Mouse (Mus musculus): ENCODE data around the gene Hoxc8.

Hoxc8 gene

GRCm38 (mm10) chr15:102990461-102991397 lies at the start of gene Hoxc8:
Gene Hoxc8 (plus strand): TSS chr15:102990607.
- no peak for DNase-seq (ENCODE audit: low spot score)

GRCm38 (mm10) chr15:102942739-102943467 lies 47.5 kb upstream of the Hoxc8 start:
- DNase-seq (ENCODE audit: low spot score): no peak

GRCm38 (mm10) chr15:102943468-102943813 lies 47.0 kb upstream of the Hoxc8 start:
- DNase-seq (ENCODE audit: low spot score): no peak

- DNase-seq (ENCODE audit: low spot score): no peak
Measured at GRCm38 (mm10) chr15:102945185-102946077, 45.0 kb upstream of the Hoxc8 start.

GRCm38 (mm10) chr15:102947276-102947675 lies 43.1 kb upstream of the Hoxc8 start:
- no peak for DNase-seq (ENCODE audit: low spot score)

- no peak for DNase-seq (ENCODE audit: low spot score)
Measured at GRCm38 (mm10) chr15:102948842-102949241, 41.6 kb upstream of the Hoxc8 start.

GRCm38 (mm10) chr15:102949696-102950095 lies 40.7 kb upstream of the Hoxc8 start:
- DNase-seq (ENCODE audit: low spot score): no peak

- no peak for DNase-seq (ENCODE audit: low spot score)
Measured at GRCm38 (mm10) chr15:102950877-102951276, 39.5 kb upstream of the Hoxc8 start.

- DNase-seq (ENCODE audit: low spot score): no peak
Measured at GRCm38 (mm10) chr15:102953561-102953960, 36.8 kb upstream of the Hoxc8 start.

GRCm38 (mm10) chr15:102954192-102955006 lies 36.0 kb upstream of the Hoxc8 start, which contains the start of gene Hoxc11:
Gene Hoxc11 (plus strand): TSS chr15:102954427.
- no peak for DNase-seq (ENCODE audit: low spot score)

GRCm38 (mm10) chr15:102955007-102955382 lies 35.4 kb upstream of the Hoxc8 start:
- no peak for DNase-seq (ENCODE audit: low spot score)

GRCm38 (mm10) chr15:102955833-102956640 lies 34.4 kb upstream of the Hoxc8 start:
- DNase-seq (ENCODE audit: low spot score): no peak

GRCm38 (mm10) chr15:102956906-102957305 lies 33.5 kb upstream of the Hoxc8 start:
- DNase-seq (ENCODE audit: low spot score): no peak

GRCm38 (mm10) chr15:102959663-102960191 lies 30.7 kb upstream of the Hoxc8 start:
- no peak for DNase-seq (ENCODE audit: low spot score)

GRCm38 (mm10) chr15:102961728-102962127 lies 28.7 kb upstream of the Hoxc8 start:
- DNase-seq (ENCODE audit: low spot score): no peak

GRCm38 (mm10) chr15:102962492-102962891 lies 27.9 kb upstream of the Hoxc8 start:
- no peak for DNase-seq (ENCODE audit: low spot score)

- no peak for DNase-seq (ENCODE audit: low spot score)
Measured at GRCm38 (mm10) chr15:102963259-102963658, 27.1 kb upstream of the Hoxc8 start.

- DNase-seq (ENCODE audit: low spot score): no peak
Measured at GRCm38 (mm10) chr15:102963671-102964640, 26.5 kb upstream of the Hoxc8 start.

Measured in spleen, adult 12 weeks (tissue).